8 mouse cellular contexts compared by ENCODE assay signal in genomic region chr19:4012432-4013022, GRCm38 (mm10). TPM values are rescaled to one million over a fixed set of nuclear protein-coding genes. Genes with fewer than 3 reads are reported as not detected.
A peak's percentile ranks its signal among the peaks of the same experiment; 100 is the strongest.
DNase-seq lines count a peak whose midpoint lies in the region; ATAC-seq and TF ChIP-seq lines count a peak whose summit lies in the region.

TSS of gene Ndufv1 (minus strand) at chr19:4012806.

- DNase-seq in CD8-positive naive resting alpha-beta T cell, adult 2 months (ENCODE audit: low read depth in 2 of 2, low spot score in 2 of 2) = peak; percentile 94 to 95
- peak; percentile 99 for DNase-seq in c-Kit-positive CD71-negative TER-119-negative erythroid progenitor cells, embryonic 14.5 days (ENCODE audit: low read depth)
- DNase-seq in forebrain, embryonic 10.5 days (ENCODE audit: extremely low spot score, low spot score) = peak; percentile 98
- DNase-seq in kidney, postnatal 25 days = peak; percentile 99
- DNase-seq in liver, embryonic 14.5 days (ENCODE audit: low read depth in 3 of 3, low spot score in 3 of 3) = peak; percentile 98 to 99 (median 98)
- peak; percentile 97 for DNase-seq in neural tube, embryonic 11.5 days (ENCODE audit: low spot score)
- peak; percentile 98 for DNase-seq in stomach, postnatal 0 days (ENCODE audit: low spot score)

- peak within 1 kb of the TSS; percentile 83 for H3K27ac ChIP-seq in forebrain, embryonic 10.5 days
- H3K27ac ChIP-seq in heart, embryonic 15.5 days = peak within 1 kb of the TSS; percentile 86
- H3K27ac ChIP-seq in liver, embryonic 14.5 days = peak within 1 kb of the TSS; percentile 74
- H3K27ac ChIP-seq in neural tube, embryonic 11.5 days (ENCODE audit: low read depth, low read length) = no peak within 1 kb of the TSS
- H3K27ac ChIP-seq in stomach, postnatal 0 days (replicated peaks) = peak within 1 kb of the TSS; percentile 65

- H3K9ac ChIP-seq in heart, embryonic 15.5 days = peak within 1 kb of the TSS; percentile 82
- H3K9ac ChIP-seq in liver, embryonic 14.5 days (replicated peaks) = peak within 1 kb of the TSS; percentile 82
- peak within 1 kb of the TSS; percentile 59 for H3K9ac ChIP-seq in neural tube, embryonic 11.5 days (ENCODE audit: low read length)
- H3K9ac ChIP-seq in stomach, postnatal 0 days (ENCODE audit: low read length) = peak within 1 kb of the TSS; percentile 80

- peak within 1 kb of the TSS; percentile 62 for H3K4me2 ChIP-seq in heart, embryonic 15.5 days
- peak within 1 kb of the TSS; percentile 85 for H3K4me2 ChIP-seq in liver, embryonic 14.5 days (ENCODE audit: low read depth)
- peak within 1 kb of the TSS; percentile 60 for H3K4me2 ChIP-seq in neural tube, embryonic 11.5 days (ENCODE audit: low read depth)
- peak within 1 kb of the TSS; percentile 68 for H3K4me2 ChIP-seq in stomach, postnatal 0 days (replicated peaks; ENCODE audit: low read depth)

- peaks cover 31% of the 10 kb centered on the region for H3K4me1 ChIP-seq in forebrain, embryonic 10.5 days
- peaks cover 17% of the 10 kb centered on the region for H3K4me1 ChIP-seq in heart, embryonic 15.5 days (replicated peaks)
- peaks cover 26 to 29% of the 10 kb centered on the region in 2 experiments for H3K4me1 ChIP-seq in liver, embryonic 14.5 days (replicated peaks; ENCODE audit: control insufficient read depth in 2 of 2, insufficient read depth in 2 of 2, low read length in 1 of 2)
- H3K4me1 ChIP-seq in neural tube, embryonic 11.5 days (ENCODE audit: control insufficient read depth, insufficient read depth, low read length) = peaks cover 5% of the 10 kb centered on the region
- H3K4me1 ChIP-seq in stomach, postnatal 0 days (replicated peaks; ENCODE audit: control insufficient read depth, insufficient read depth) = no peaks in the 10 kb centered on the region; the same call in 1 of the 2 replicates

- H3K4me3 ChIP-seq in forebrain, embryonic 10.5 days = peak within 1 kb of the TSS; percentile 93
- H3K4me3 ChIP-seq in heart, embryonic 15.5 days = peak within 1 kb of the TSS; percentile 77
- H3K4me3 ChIP-seq in liver, embryonic 14.5 days (ENCODE audit: insufficient read depth in 1 of 2, low read depth in 2 of 2, low read length in 2 of 2) = peak within 1 kb of the TSS; percentile 74 to 80
- H3K4me3 ChIP-seq in neural tube, embryonic 11.5 days (ENCODE audit: low read depth, low read length) = peak within 1 kb of the TSS; percentile 56
- H3K4me3 ChIP-seq in stomach, postnatal 0 days (ENCODE audit: low read depth, low read length) = peak within 1 kb of the TSS; percentile 81

- peak; percentile 99 for ATAC-seq in heart, embryonic 15.5 days (replicated peaks; ENCODE audit: insufficient number of reproducible peaks, insufficient read depth, low FRiP score, low read depth)
- ATAC-seq in liver, embryonic 14.5 days (ENCODE audit: insufficient read depth) = peak; percentile 98
- ATAC-seq in neural tube, embryonic 11.5 days (ENCODE audit: insufficient read depth, low FRiP score, low TSS enrichment) = peak; percentile 99
- ATAC-seq in stomach, postnatal 0 days (ENCODE audit: low FRiP score, low TSS enrichment) = peak; percentile 99

- peak; percentile 53 for TF ChIP-seq EP300 in liver, embryonic 14.5 days (IDR thresholded peaks at IDR 0.05; ENCODE audit: low read depth)
- TF ChIP-seq EP300 in stomach, postnatal 0 days (optimal IDR thresholded peaks at IDR 0.05) = no peak

- H3K9me3 ChIP-seq in forebrain, embryonic 10.5 days = no peaks in the 10 kb centered on the region
- H3K9me3 ChIP-seq in heart, embryonic 15.5 days (replicated peaks) = no peaks in the 10 kb centered on the region
- H3K9me3 ChIP-seq in liver, embryonic 14.5 days (ENCODE audit: control insufficient read depth, low read length) = no peaks in the 10 kb centered on the region
- H3K9me3 ChIP-seq in neural tube, embryonic 11.5 days (ENCODE audit: control insufficient read depth, low read length) = no peaks in the 10 kb centered on the region
- no peaks in the 10 kb centered on the region for H3K9me3 ChIP-seq in stomach, postnatal 0 days (ENCODE audit: control insufficient read depth, low read length)

- H3K27me3 ChIP-seq in forebrain, embryonic 10.5 days (ENCODE audit: poor library complexity, severe bottlenecking) = no peaks in the 10 kb centered on the region
- no peaks in the 10 kb centered on the region for H3K27me3 ChIP-seq in heart, embryonic 15.5 days
- H3K27me3 ChIP-seq in liver, embryonic 14.5 days (ENCODE audit: control insufficient read depth, insufficient read depth, low read length) = no peaks in the 10 kb centered on the region
- no peaks in the 10 kb centered on the region for H3K27me3 ChIP-seq in neural tube, embryonic 11.5 days (ENCODE audit: control insufficient read depth, insufficient read depth, low read length)
- no peaks in the 10 kb centered on the region for H3K27me3 ChIP-seq in stomach, postnatal 0 days (ENCODE audit: control insufficient read depth, insufficient read depth, low read length)

- peaks cover 32% of the 10 kb centered on the region for H3K36me3 ChIP-seq in forebrain, embryonic 10.5 days (replicated peaks)
- H3K36me3 ChIP-seq in heart, embryonic 15.5 days = peaks cover 31% of the 10 kb centered on the region
- H3K36me3 ChIP-seq in liver, embryonic 14.5 days (replicated peaks; ENCODE audit: control insufficient read depth, insufficient read depth, low read depth) = peaks cover 17% of the 10 kb centered on the region
- no peaks in the 10 kb centered on the region; the same call in 1 of the 2 replicates for H3K36me3 ChIP-seq in neural tube, embryonic 11.5 days (ENCODE audit: control insufficient read depth, insufficient read depth, low read length)
- H3K36me3 ChIP-seq in stomach, postnatal 0 days (ENCODE audit: control insufficient read depth, insufficient read depth, low read length) = no peaks in the 10 kb centered on the region

- TF ChIP-seq CTCF in liver, embryonic 14.5 days (IDR thresholded peaks at IDR 0.05; ENCODE audit: low read depth) = peak; percentile 92
- peak; percentile 96 for TF ChIP-seq CTCF in stomach, postnatal 0 days (IDR thresholded peaks at IDR 0.05; ENCODE audit: low read depth)

- under 1% methylated on average over 45 of the region's 45 CpGs for WGBS in forebrain, embryonic 10.5 days
- WGBS in heart, embryonic 15.5 days = under 1% methylated on average over 45 of the region's 45 CpGs
- under 1% methylated on average over 45 of the region's 45 CpGs for WGBS in liver, embryonic 14.5 days (ENCODE audit: insufficient replicate concordance)
- WGBS in neural tube, embryonic 11.5 days = under 1% methylated on average over 45 of the region's 45 CpGs
- WGBS in stomach, postnatal 0 days = 0% methylated on average over 45 of the region's 45 CpGs

RNA-seq across cellular contexts. Expression of gene Ndufv1, which starts in this region (rescaled TPM):
- polyA plus RNA-seq in forebrain, embryonic 10.5 days (2016; fragmentation: Nextera tagmentation; extraction: Ambion mirVana) = 208 and 210 TPM in 2 replicates
- polyA plus RNA-seq in heart, embryonic 15.5 days (2015; fragmentation: Nextera tagmentation; extraction: Ambion mirVana) = 513 and 534 TPM in 2 replicates
- polyA plus RNA-seq in liver, embryonic 14.5 days (2012; rRNA removed) = 67.5 and 84.8 TPM in 2 replicates
- polyA plus RNA-seq in liver, embryonic 14.5 days (2014; fragmentation: Nextera tagmentation; extraction: Ambion mirVana) = 159 and 168 TPM in 2 replicates
- polyA plus RNA-seq in neural tube, embryonic 11.5 days (2014; fragmentation: Nextera tagmentation; extraction: Ambion mirVana) = 207 and 208 TPM in 2 replicates
- 213 and 216 TPM in 2 replicates for polyA plus RNA-seq in stomach, postnatal 0 days (2015; fragmentation: Nextera tagmentation; extraction: Ambion mirVana)
